In the genomic region with DNA sequence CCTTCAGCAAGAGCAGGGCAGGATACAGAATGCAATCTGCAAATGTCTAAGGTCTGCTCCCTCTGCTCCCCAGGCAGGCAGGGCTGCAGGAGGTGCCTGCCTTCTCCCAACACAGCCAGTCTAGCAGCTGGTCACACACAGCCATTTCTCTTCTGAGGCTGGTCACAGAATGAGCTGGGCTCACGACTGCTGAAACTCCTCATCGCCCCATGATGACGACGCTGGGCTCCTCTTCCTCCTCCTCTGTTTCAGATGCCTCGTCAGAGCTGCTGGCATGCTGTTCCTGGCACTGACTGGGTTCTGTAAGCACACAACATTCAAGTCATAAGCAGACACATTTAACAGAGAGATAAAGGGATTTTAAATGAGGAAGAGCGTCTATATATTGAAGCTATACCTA, we compare ENCODE assay signal across 19 mouse cellular contexts. TPM values are rescaled to one million over a fixed set of nuclear protein-coding genes. Genes with fewer than 3 reads are reported as not detected.
DNase-seq lines count a peak whose midpoint lies in the region.
"Had no signal": no experiment of that assay in that cellular context is flagged by ENCODE, and none has a peak within 500 bp of the region (broad histone marks: within the 10 kb centered on the region; RNA-seq: fewer than 3 reads in every experiment).

No protein-coding gene starts in this region.

- peak; percentile 40 for DNase-seq in layer of hippocampus, adult 11-12 months (ENCODE audit: low spot score)
- DNase-seq in layer of hippocampus, adult 8-10 months (ENCODE audit: low spot score in 2 of 2), result no peak
- peak; percentile 19 to 21 for DNase-seq in left cerebral cortex, adult 18-20 months (ENCODE audit: low spot score in 2 of 2)
- no peak for DNase-seq in left cerebral cortex, adult 9 months (ENCODE audit: low spot score in 2 of 2)
- peak; percentile 32 for DNase-seq in telencephalon, adult 2 months (ENCODE audit: low read depth, low spot score)
- no peak for DNase-seq in lung, postnatal 25 days (ENCODE audit: low spot score)
- DNase-seq: adrenal gland, adult 2 months; adrenal gland, postnatal 14 days; cerebellum, adult 11-12 months; cerebellum, adult 8-10 months; cerebellum, postnatal 10 days; cerebellum, postnatal 36 days; embryo, embryonic 11 days; forebrain, postnatal 0 days; gastrocnemius, postnatal 10 days; gastrocnemius, postnatal 36 days; heart, adult 2 months; heart, postnatal 14 days; heart, postnatal 4 days had no signal

RNA-seq across cellular contexts. Expression of a gene that starts 10.7 kb away (rescaled TPM):
- 100 to 1,000 TPM; 106 to 122 (median 118) TPM for total RNA-seq in layer of hippocampus, adult 8-10 months (2022)
- 10 to 100 TPM; 45.9 to 48.5 TPM for total RNA-seq in left cerebral cortex, adult 18-20 months (2021)

RNA-seq across cellular contexts. Expression of a gene that starts 17.6 kb away (rescaled TPM):
- 10 to 100 TPM; 28.7 to 36.2 (median 31.5) TPM for total RNA-seq in layer of hippocampus, adult 8-10 months (2022)
- 10 to 100 TPM; 36.2 to 40.7 TPM for total RNA-seq in left cerebral cortex, adult 18-20 months (2021)

RNA-seq across cellular contexts. Expression of a gene that starts 45.3 kb away (rescaled TPM):
- total RNA-seq in layer of hippocampus, adult 8-10 months (2022), result 10 to 100 TPM in 1 of 4 experiments, 1 to 10 TPM in 3; 8.7 to 10.8 (median 9.6) TPM
- total RNA-seq in left cerebral cortex, adult 18-20 months (2021), result 1 to 10 TPM; 9.0 to 9.5 TPM

RNA-seq across cellular contexts. Expression of a gene that starts 45.3 kb away (rescaled TPM):
- 10 to 100 TPM; 12.4 to 17.7 (median 16.1) TPM for total RNA-seq in layer of hippocampus, adult 8-10 months (2022)
- total RNA-seq in left cerebral cortex, adult 18-20 months (2021), result 10 to 100 TPM; 13.8 to 16.2 TPM

Comparison
In these comparisons a context has a peak if more than half of its experiments do, and no peak if none do; other contexts are left out.
1. DNase-seq: peak in layer of hippocampus, adult 11-12 months (single experiment), left cerebral cortex, adult 18-20 months (2 of 2) and telencephalon, adult 2 months (single experiment); none in layer of hippocampus, adult 8-10 months (0 of 2), left cerebral cortex, adult 9 months (0 of 2) and lung, postnatal 25 days (single experiment).